Comparison of ENCODE assay signal across 27 mouse cellular contexts in genomic region chr16:88600303-88600702, GRCm38 (mm10). TPM values are rescaled to one million over a fixed set of nuclear protein-coding genes. Genes with fewer than 3 reads are reported as not detected.
DNase-seq lines count a peak whose midpoint lies in the region; ATAC-seq lines count a peak whose summit lies in the region.
"Had no signal": no experiment of that assay in that cellular context is flagged by ENCODE, and none has a peak within 500 bp of the region (broad histone marks: within the 10 kb centered on the region; RNA-seq: fewer than 3 reads in every experiment).

No protein-coding gene starts in this region.

- DNase-seq in embryonic facial prominence, embryonic 10.5 days (ENCODE audit: low spot score) = no peak
- DNase-seq in embryonic facial prominence, embryonic 14.5 days (ENCODE audit: low spot score) = no peak
- no peak for DNase-seq in limb, embryonic 10.5 days (ENCODE audit: low spot score)
- no peak for DNase-seq in gastrocnemius, postnatal 14 days
- no peak for DNase-seq in right cerebral cortex, postnatal 36 days (ENCODE audit: low spot score in 2 of 2)
- DNase-seq: adrenal gland, postnatal 10 days; cerebellum, adult 9-11 months; gastrocnemius, postnatal 10 days; lung, adult 18-20 months; right cerebral cortex, adult 18-20 months; thymus, postnatal 14 days had no signal

- H3K9me3 ChIP-seq in embryonic facial prominence, embryonic 12.5 days = no peaks in the 10 kb centered on the region
- H3K9me3 ChIP-seq in embryonic facial prominence, embryonic 10.5 days = no peaks in the 10 kb centered on the region
- H3K9me3 ChIP-seq in embryonic facial prominence, embryonic 14.5 days (ENCODE audit: control insufficient read depth, low read length) = no peaks in the 10 kb centered on the region
- H3K9me3 ChIP-seq in limb, embryonic 10.5 days (replicated peaks) = no peaks in the 10 kb centered on the region
- H3K9me3 ChIP-seq in neural tube, embryonic 14.5 days (ENCODE audit: control insufficient read depth, low read length) = no peaks in the 10 kb centered on the region

- H3K27ac ChIP-seq in embryonic facial prominence, embryonic 12.5 days = no peak overlapping the region
- H3K27ac ChIP-seq in embryonic facial prominence, embryonic 10.5 days (replicated peaks) = no peak overlapping the region
- H3K27ac ChIP-seq in embryonic facial prominence, embryonic 14.5 days (replicated peaks; ENCODE audit: low read depth, low read length) = no peak overlapping the region
- peak overlapping the region; percentile 74 for H3K27ac ChIP-seq in limb, embryonic 10.5 days
- no peak overlapping the region for H3K27ac ChIP-seq in neural tube, embryonic 14.5 days (ENCODE audit: low read depth, low read length)

- H3K9ac ChIP-seq in embryonic facial prominence, embryonic 12.5 days = no peak overlapping the region
- H3K9ac ChIP-seq in embryonic facial prominence, embryonic 14.5 days (ENCODE audit: low read depth, low read length) = no peak overlapping the region
- no peak overlapping the region for H3K9ac ChIP-seq in neural tube, embryonic 14.5 days (replicated peaks; ENCODE audit: low read depth, low read length)

- ATAC-seq in embryonic facial prominence, embryonic 12.5 days (ENCODE audit: insufficient number of reproducible peaks, insufficient read depth, low FRiP score, low TSS enrichment) = no peak
- 0 out of 2 replicates have a peak, but pooled peaks have one; percentile 12 for ATAC-seq in embryonic facial prominence, embryonic 14.5 days (ENCODE audit: low read depth)
- no peak; the same call in 1 of the 2 replicates for ATAC-seq in neural tube, embryonic 14.5 days (ENCODE audit: low read depth)
- ATAC-seq: activated CD4-positive, CD25-positive, alpha-beta regulatory T cell, adult 4 months; CD4-positive, CD25-positive, alpha-beta regulatory T cell, adult 4 months; forebrain, embryonic 14.5 days; midbrain, embryonic 16.5 days had no signal

- peaks cover 13% of the 10 kb centered on the region; the same call in 1 of the 2 replicates for H3K4me1 ChIP-seq in embryonic facial prominence, embryonic 12.5 days
- peaks cover 31% of the 10 kb centered on the region for H3K4me1 ChIP-seq in embryonic facial prominence, embryonic 10.5 days
- peaks cover 8% of the 10 kb centered on the region; the same call in 1 of the 2 replicates for H3K4me1 ChIP-seq in embryonic facial prominence, embryonic 14.5 days (ENCODE audit: control insufficient read depth, insufficient read depth, low read length)
- peaks cover 40% of the 10 kb centered on the region for H3K4me1 ChIP-seq in limb, embryonic 10.5 days
- H3K4me1 ChIP-seq in neural tube, embryonic 14.5 days (ENCODE audit: control insufficient read depth, insufficient read depth, low read length) = no peaks in the 10 kb centered on the region

- WGBS in embryonic facial prominence, embryonic 12.5 days = 67% methylated on average over 8 of the region's 8 CpGs
- 80% methylated on average over 8 of the region's 8 CpGs for WGBS in embryonic facial prominence, embryonic 10.5 days
- WGBS in embryonic facial prominence, embryonic 14.5 days = 74% methylated on average over 8 of the region's 8 CpGs
- WGBS in limb, embryonic 10.5 days = 47% methylated on average over 8 of the region's 8 CpGs
- WGBS in neural tube, embryonic 14.5 days = 44% methylated on average over 8 of the region's 8 CpGs

- H3K36me3 ChIP-seq in embryonic facial prominence, embryonic 12.5 days = no peaks in the 10 kb centered on the region
- H3K36me3 ChIP-seq in embryonic facial prominence, embryonic 10.5 days (replicated peaks) = no peaks in the 10 kb centered on the region
- H3K36me3 ChIP-seq in embryonic facial prominence, embryonic 14.5 days (ENCODE audit: control insufficient read depth, insufficient read depth, low read length) = no peaks in the 10 kb centered on the region
- H3K36me3 ChIP-seq in limb, embryonic 10.5 days = no peaks in the 10 kb centered on the region
- no peaks in the 10 kb centered on the region for H3K36me3 ChIP-seq in neural tube, embryonic 14.5 days (ENCODE audit: control insufficient read depth, insufficient read depth, low read length)

- H3K4me3 ChIP-seq in embryonic facial prominence, embryonic 12.5 days = no peak overlapping the region
- H3K4me3 ChIP-seq in embryonic facial prominence, embryonic 10.5 days = no peak overlapping the region
- no peak overlapping the region for H3K4me3 ChIP-seq in embryonic facial prominence, embryonic 14.5 days (ENCODE audit: low read depth, low read length)
- no peak overlapping the region for H3K4me3 ChIP-seq in limb, embryonic 10.5 days
- H3K4me3 ChIP-seq in neural tube, embryonic 14.5 days (ENCODE audit: low read depth, low read length) = no peak overlapping the region
- H3K4me3 ChIP-seq: erythroblast, embryonic 14.5 days had no signal

- H3K27me3 ChIP-seq in embryonic facial prominence, embryonic 12.5 days = no peaks in the 10 kb centered on the region
- H3K27me3 ChIP-seq in embryonic facial prominence, embryonic 10.5 days (replicated peaks; ENCODE audit: low read depth, poor library complexity, severe bottlenecking) = no peaks in the 10 kb centered on the region
- H3K27me3 ChIP-seq in embryonic facial prominence, embryonic 14.5 days (replicated peaks; ENCODE audit: control insufficient read depth, insufficient read depth, low read length) = no peaks in the 10 kb centered on the region
- no peaks in the 10 kb centered on the region for H3K27me3 ChIP-seq in limb, embryonic 10.5 days (ENCODE audit: low read depth, poor library complexity, severe bottlenecking)
- no peaks in the 10 kb centered on the region for H3K27me3 ChIP-seq in neural tube, embryonic 14.5 days (ENCODE audit: control insufficient read depth, insufficient read depth, low read length)

- 0 out of 2 replicates have a peak overlapping the region, but pooled peaks have one; percentile 13 for H3K4me2 ChIP-seq in embryonic facial prominence, embryonic 12.5 days (replicated peaks)
- peak overlapping the region; percentile 25; the same call in 1 of the 2 replicates for H3K4me2 ChIP-seq in embryonic facial prominence, embryonic 14.5 days (ENCODE audit: low read depth, low read length)
- H3K4me2 ChIP-seq in neural tube, embryonic 14.5 days (ENCODE audit: low read depth, low read length) = peak overlapping the region; percentile 20; the same call in 1 of the 2 replicates
- H3K4me2 ChIP-seq: liver, embryonic 11.5 days had no signal

- intact Hi-C loops in gastrocnemius, postnatal 14 days (cut with DNase I; ENCODE audit: low total_unique reads) = no loop called here

RNA-seq across cellular contexts. Expression of gene Krtap24-1, which starts 11.8 kb away (rescaled TPM):
- not detected in 2 replicates for polyA plus RNA-seq in embryonic facial prominence, embryonic 12.5 days (2016; fragmentation: Nextera tagmentation; extraction: Ambion mirVana)
- not detected in 2 replicates for polyA plus RNA-seq in embryonic facial prominence, embryonic 10.5 days (2016; fragmentation: Nextera tagmentation; extraction: Ambion mirVana)
- 0.11 TPM in 1 of 2 replicates, not detected in the other for polyA plus RNA-seq in embryonic facial prominence, embryonic 14.5 days (2014; fragmentation: Nextera tagmentation; extraction: Ambion mirVana)
- polyA plus RNA-seq in limb, embryonic 10.5 days (2016; fragmentation: Nextera tagmentation; extraction: Ambion mirVana) = not detected in 2 replicates
- polyA plus RNA-seq in neural tube, embryonic 14.5 days (2014; fragmentation: Nextera tagmentation; extraction: Ambion mirVana) = not detected in 2 replicates
- total RNA-seq in gastrocnemius, postnatal 14 days (2021) = not detected
- total RNA-seq: adrenal gland, postnatal 10 days; ES-E14; gastrocnemius, postnatal 10 days; heart, adult 8-10 months; layer of hippocampus, postnatal 25 days; left cerebral cortex, postnatal 10 days; megakaryocyte-erythroid progenitor cell, adult 5-6 weeks had no signal
- polyA plus RNA-seq: activated CD4-positive, CD25-positive, alpha-beta regulatory T cell, adult 4 months; CD4-positive, CD25-positive, alpha-beta regulatory T cell, adult 4 months; erythroblast, embryonic 14.5 days; forebrain, embryonic 14.5 days; heart, embryonic 16.5 days; hindbrain, embryonic 11.5 days; liver, embryonic 11.5 days; midbrain, embryonic 16.5 days had no signal

RNA-seq across cellular contexts. Expression of gene 2310079G19Rik, which starts 27.2 kb away (rescaled TPM):
- polyA plus RNA-seq in embryonic facial prominence, embryonic 12.5 days (2016; fragmentation: Nextera tagmentation; extraction: Ambion mirVana) = not detected in 2 replicates
- polyA plus RNA-seq in embryonic facial prominence, embryonic 10.5 days (2016; fragmentation: Nextera tagmentation; extraction: Ambion mirVana) = not detected in 2 replicates
- not detected in 2 replicates for polyA plus RNA-seq in embryonic facial prominence, embryonic 14.5 days (2014; fragmentation: Nextera tagmentation; extraction: Ambion mirVana)
- not detected in 2 replicates for polyA plus RNA-seq in limb, embryonic 10.5 days (2016; fragmentation: Nextera tagmentation; extraction: Ambion mirVana)
- not detected in 2 replicates for polyA plus RNA-seq in neural tube, embryonic 14.5 days (2014; fragmentation: Nextera tagmentation; extraction: Ambion mirVana)
- total RNA-seq in gastrocnemius, postnatal 14 days (2021) = not detected
- total RNA-seq: adrenal gland, postnatal 10 days; ES-E14; heart, adult 8-10 months; layer of hippocampus, postnatal 25 days; left cerebral cortex, postnatal 10 days; megakaryocyte-erythroid progenitor cell, adult 5-6 weeks had no signal
- polyA plus RNA-seq: activated CD4-positive, CD25-positive, alpha-beta regulatory T cell, adult 4 months; CD4-positive, CD25-positive, alpha-beta regulatory T cell, adult 4 months; erythroblast, embryonic 14.5 days; forebrain, embryonic 14.5 days; heart, embryonic 16.5 days; hindbrain, embryonic 11.5 days; liver, embryonic 11.5 days; midbrain, embryonic 16.5 days; testis, adult 2 months had no signal

RNA-seq across cellular contexts. Expression of gene Cldn8, which starts 37.3 kb away (rescaled TPM):
- 4.8 and 5.3 TPM in 2 replicates for polyA plus RNA-seq in embryonic facial prominence, embryonic 12.5 days (2016; fragmentation: Nextera tagmentation; extraction: Ambion mirVana)
- polyA plus RNA-seq in embryonic facial prominence, embryonic 10.5 days (2016; fragmentation: Nextera tagmentation; extraction: Ambion mirVana) = 4.2 TPM in 2 replicates
- 7.8 TPM in 2 replicates for polyA plus RNA-seq in embryonic facial prominence, embryonic 14.5 days (2014; fragmentation: Nextera tagmentation; extraction: Ambion mirVana)
- 1.4 and 1.5 TPM in 2 replicates for polyA plus RNA-seq in limb, embryonic 10.5 days (2016; fragmentation: Nextera tagmentation; extraction: Ambion mirVana)
- polyA plus RNA-seq in neural tube, embryonic 14.5 days (2014; fragmentation: Nextera tagmentation; extraction: Ambion mirVana) = not detected in 2 replicates
- not detected for total RNA-seq in gastrocnemius, postnatal 14 days (2021)
- total RNA-seq: adrenal gland, postnatal 10 days; gastrocnemius, postnatal 10 days; heart, adult 8-10 months; layer of hippocampus, postnatal 25 days; left cerebral cortex, postnatal 10 days; megakaryocyte-erythroid progenitor cell, adult 5-6 weeks had no signal
- polyA plus RNA-seq: activated CD4-positive, CD25-positive, alpha-beta regulatory T cell, adult 4 months; CD4-positive, CD25-positive, alpha-beta regulatory T cell, adult 4 months; erythroblast, embryonic 14.5 days; forebrain, embryonic 14.5 days; midbrain, embryonic 16.5 days; testis, adult 2 months had no signal

RNA-seq across cellular contexts. Expression of gene Krtap26-1, which starts 47.3 kb away (rescaled TPM):
- not detected in 2 replicates for polyA plus RNA-seq in embryonic facial prominence, embryonic 12.5 days (2016; fragmentation: Nextera tagmentation; extraction: Ambion mirVana)
- not detected in 2 replicates for polyA plus RNA-seq in embryonic facial prominence, embryonic 10.5 days (2016; fragmentation: Nextera tagmentation; extraction: Ambion mirVana)
- polyA plus RNA-seq in embryonic facial prominence, embryonic 14.5 days (2014; fragmentation: Nextera tagmentation; extraction: Ambion mirVana) = 0.42 TPM in 1 of 2 replicates, not detected in the other
- polyA plus RNA-seq in limb, embryonic 10.5 days (2016; fragmentation: Nextera tagmentation; extraction: Ambion mirVana) = not detected in 2 replicates
- polyA plus RNA-seq in neural tube, embryonic 14.5 days (2014; fragmentation: Nextera tagmentation; extraction: Ambion mirVana) = not detected in 2 replicates
- not detected for total RNA-seq in gastrocnemius, postnatal 14 days (2021)
- total RNA-seq: adrenal gland, postnatal 10 days; ES-E14; gastrocnemius, postnatal 10 days; heart, adult 8-10 months; layer of hippocampus, postnatal 25 days; left cerebral cortex, postnatal 10 days; megakaryocyte-erythroid progenitor cell, adult 5-6 weeks had no signal
- polyA plus RNA-seq: activated CD4-positive, CD25-positive, alpha-beta regulatory T cell, adult 4 months; CD4-positive, CD25-positive, alpha-beta regulatory T cell, adult 4 months; erythroblast, embryonic 14.5 days; forebrain, embryonic 14.5 days; heart, embryonic 16.5 days; hindbrain, embryonic 11.5 days; liver, embryonic 11.5 days; midbrain, embryonic 16.5 days; testis, adult 2 months had no signal
